Mouse (Mus musculus) mammary gland, adult 2 months (tissue): ENCODE results near the gene Micu1. TPM values are rescaled to one million over a fixed set of nuclear protein-coding genes. Genes with fewer than 3 reads are reported as not detected.

Experiments used
- polyA plus RNA-seq: library from polyadenylated mRNA; depleted of rRNA; stranded (reverse); fragments of >200 nt; gene quantifications from 2 replicates; pipeline ENCODE4 v1.2.3, GENCODE M21; 2012; ENCODE audit warnings: low replicate concordance; rRNA removed

The Micu1 gene
- 33.7 and 43.8 TPM in 2 replicates for polyA plus RNA-seq

GRCm38 (mm10) chr10:59702207-59703032 is at the start of gene Micu1:
Micu1 (plus strand) TSS chr10:59702477.

DNA sequence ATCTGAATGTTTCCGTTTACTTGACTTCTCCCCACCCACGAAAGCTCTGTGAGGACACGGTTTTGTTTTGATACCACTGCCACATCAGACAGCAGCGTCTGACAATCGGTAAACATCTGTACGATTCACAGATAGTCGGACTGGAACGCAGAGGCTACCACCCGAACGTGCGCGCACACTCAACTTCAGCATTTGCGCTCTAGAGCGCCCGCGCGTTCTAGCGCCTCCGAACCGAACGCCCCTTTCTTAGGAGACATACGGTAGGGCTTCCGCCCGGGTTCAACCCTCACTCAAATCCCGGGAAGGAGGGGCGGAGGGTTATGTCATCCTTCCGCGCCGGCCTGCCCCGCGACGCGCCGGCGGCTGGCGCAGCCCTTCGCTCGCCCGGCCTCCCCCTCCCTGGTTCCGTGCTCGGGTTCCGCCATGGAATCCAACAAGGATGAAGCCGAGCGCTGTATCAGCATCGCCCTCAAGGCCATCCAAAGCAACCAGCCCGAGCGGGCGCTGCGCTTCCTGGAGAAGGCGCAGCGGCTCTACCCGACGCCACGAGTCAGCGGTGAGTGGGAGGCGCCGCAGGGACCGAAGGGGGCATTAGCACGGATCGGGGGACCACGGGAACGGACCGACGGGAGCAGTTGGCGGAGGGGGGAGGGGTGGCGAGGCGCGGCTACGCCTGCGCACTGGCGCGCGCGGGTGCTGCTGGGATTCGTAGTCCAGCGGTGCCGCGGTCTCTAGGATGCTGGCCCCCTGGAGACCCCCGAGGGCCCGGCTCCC is 177.2 kb downstream of the Micu1 start, which contains the start of gene Dnajb12:
Gene Dnajb12 (plus strand): TSS at position 302 of the 774 bp plus-strand sequence.

Other genes with a start within 250 kb of the Micu1 start
- not detected in 2 replicates for gene Gm10322, start 86.4 kb upstream of the Micu1 start, polyA plus RNA-seq
- 9.0 and 10.1 TPM in 2 replicates for gene Mcu, start 85.8 kb upstream of the Micu1 start, polyA plus RNA-seq
- 38.3 and 42.6 TPM in 2 replicates for gene Dnajb12, start 177.1 kb downstream of the Micu1 start, polyA plus RNA-seq
- gene Ddit4, start 249.4 kb downstream of the Micu1 start, polyA plus RNA-seq: 39.4 and 111 TPM in 2 replicates